Mouse (Mus musculus): ENCODE results near the gene Ykt6. TPM values are rescaled to one million over a fixed set of nuclear protein-coding genes. Genes with fewer than 3 reads are reported as not detected.

Gene Ykt6
- total RNA-seq (2012; rRNA removed) (83.9 and 89.5 TPM in 2 replicates), polyA plus RNA-seq (2012; ENCODE audit: insufficient read depth in 1 of 2, insufficient read length in 2 of 2, low read depth in 1 of 2, low replicate concordance in 2 of 2, missing spikeins in 1 of 2) (10 to 100 TPM; 76.5 to 98.1 TPM)

DNA sequence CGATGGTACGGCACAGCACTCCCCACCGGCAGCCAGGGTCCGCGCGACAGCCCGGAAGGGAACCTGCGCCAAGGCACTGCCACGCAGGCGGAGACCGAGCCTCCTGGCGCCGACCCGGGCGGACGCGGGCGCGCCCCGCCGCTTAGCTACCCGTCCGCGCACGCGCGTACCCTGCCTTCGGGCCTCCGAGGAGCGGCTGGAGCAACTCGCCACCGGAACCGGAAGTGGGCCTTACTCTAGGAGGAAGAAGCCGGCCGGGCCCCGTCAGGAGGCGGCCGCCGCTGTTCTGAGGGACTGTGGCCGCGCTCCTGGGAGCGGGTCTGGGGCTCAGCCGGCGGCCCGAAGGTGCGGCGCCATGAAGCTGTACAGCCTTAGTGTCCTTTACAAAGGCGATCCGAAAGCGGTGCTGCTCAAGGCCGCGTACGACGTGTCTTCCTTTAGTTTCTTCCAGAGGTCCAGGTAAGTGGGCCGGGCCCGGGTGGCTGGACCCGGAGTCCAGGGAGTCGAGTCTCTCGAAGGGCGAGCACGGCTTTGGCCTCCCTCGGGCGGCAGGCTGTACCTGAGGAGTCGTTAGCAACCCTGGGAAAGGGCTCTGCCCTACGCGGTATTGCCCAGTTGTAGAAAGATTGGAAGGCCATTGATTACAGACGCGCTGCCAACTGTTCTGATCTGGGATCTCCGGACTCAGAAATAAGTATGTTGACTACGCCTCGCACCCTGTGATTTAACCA, at the start of gene Ykt6:
Ykt6 (plus strand) TSS at position 148 of the 731 bp plus-strand sequence.
- TF ChIP-seq UBTF (IDR thresholded peaks at IDR 0.05; ENCODE audit: borderline replicate concordance, insufficient read depth, low read depth, low read length) (no peak), NRF1 (IDR thresholded peaks at IDR 0.05; ENCODE audit: insufficient read depth, low read depth, low read length, poor library complexity, severe bottlenecking) (peak; percentile 78), JUND (IDR thresholded peaks at IDR 0.05; ENCODE audit: low read depth, low read length) (no peak), RCOR1 (IDR thresholded peaks at IDR 0.05; ENCODE audit: low read depth, low read length) (peak; percentile 27; the same call in 1 of the 2 replicates), POLR2AphosphoS5 (IDR thresholded peaks at IDR 0.05; ENCODE audit: borderline replicate concordance, low read depth, low read length) (no peak), ZKSCAN1 (IDR thresholded peaks at IDR 0.05; ENCODE audit: low read depth, low read length) (no peak), TBP (IDR thresholded peaks at IDR 0.05; ENCODE audit: low read depth, low read length) (0 out of 2 replicates have a peak, but pooled peaks have one; percentile 26), CHD1 (IDR thresholded peaks at IDR 0.05; ENCODE audit: low read depth, low read length) (peak; percentile 65; the same call in 1 of the 2 replicates), NELFE (IDR thresholded peaks at IDR 0.05; ENCODE audit: low read depth, low read length) (peak; percentile 96), RAD21 (IDR thresholded peaks at IDR 0.05; ENCODE audit: low read depth, low read length) (no peak), ETS1 (IDR thresholded peaks at IDR 0.05; ENCODE audit: low read depth, low read length) (peak; percentile 41), ELF1 (IDR thresholded peaks at IDR 0.05; ENCODE audit: low read depth, low read length) (peak; percentile 93), SMC3 (IDR thresholded peaks at IDR 0.05; ENCODE audit: low read depth, low read length) (no peak), MAZ (IDR thresholded peaks at IDR 0.05; ENCODE audit: low read depth, low read length) (no peak), MYB (IDR thresholded peaks at IDR 0.05; ENCODE audit: low read depth, low read length) (no peak), TCF12 (IDR thresholded peaks at IDR 0.05; ENCODE audit: low read depth, low read length) (peak; percentile 53), MYC (IDR thresholded peaks at IDR 0.05; ENCODE audit: low read depth, low read length) (no peak), POLR2A (IDR thresholded peaks at IDR 0.05; ENCODE audit: control insufficient read depth in 1 of 2, insufficient read depth in 1 of 2, low read depth in 1 of 2, low read length in 2 of 2, poor library complexity in 1 of 2) (peak; percentile 94 to 98), USF2 (IDR thresholded peaks at IDR 0.05; ENCODE audit: borderline replicate concordance in 1 of 2, insufficient read depth in 1 of 2, low read depth in 1 of 2, low read length in 2 of 2) (no peak), POLR2AphosphoS2 (IDR thresholded peaks at IDR 0.05; ENCODE audit: low read length) (peak; percentile 88; the same call in 1 of the 2 replicates), MAFK (IDR thresholded peaks at IDR 0.05; ENCODE audit: borderline replicate concordance, low read depth, low read length) (no peak), EP300 (IDR thresholded peaks at IDR 0.05; ENCODE audit: low read depth in 1 of 2, low read length in 2 of 2) (no peak), GABPA (IDR thresholded peaks at IDR 0.05; ENCODE audit: low read depth, low read length) (no peak), CTCF (IDR thresholded peaks at IDR 0.05 in 2 of 3, conservative IDR thresholded peaks at IDR 0.05 in 1 of 3; ENCODE audit: control insufficient read depth in 1 of 3, insufficient read depth in 1 of 3, low read depth in 2 of 3, low read length in 3 of 3, poor library complexity in 1 of 3, severe bottlenecking in 1 of 3) (no peak), ZMIZ1 (IDR thresholded peaks at IDR 0.05; ENCODE audit: low read depth, low read length) (peak; percentile 94), CHD2 (IDR thresholded peaks at IDR 0.05; ENCODE audit: low read length) (no peak), HCFC1 (IDR thresholded peaks at IDR 0.05; ENCODE audit: low read depth, low read length) (peak; percentile 86), USF1 (IDR thresholded peaks at IDR 0.05; ENCODE audit: low read depth, low read length) (0 out of 2 replicates have a peak, but pooled peaks have one; percentile 10), TAL1 (IDR thresholded peaks at IDR 0.05; ENCODE audit: low read length) (no peak), SIN3A (IDR thresholded peaks at IDR 0.05; ENCODE audit: low read length) (peak; percentile 86; the same call in 1 of the 2 replicates), ZNF384 (IDR thresholded peaks at IDR 0.05; ENCODE audit: low read depth, low read length) (no peak), E2F4 (IDR thresholded peaks at IDR 0.05; ENCODE audit: borderline replicate concordance, low read depth, low read length) (no peak), MEF2A (IDR thresholded peaks at IDR 0.05; ENCODE audit: extremely low read depth, insufficient replicate concordance, low read depth, low read length, poor library complexity, severe bottlenecking) (no peak), MXI1 (IDR thresholded peaks at IDR 0.05; ENCODE audit: low read depth, low read length) (0 out of 2 replicates have a peak, but pooled peaks have one; percentile 25), MAX (IDR thresholded peaks at IDR 0.05; ENCODE audit: low read length) (no peak)
- peak within 1 kb of the TSS; percentile 79 for H3K27ac ChIP-seq (ENCODE audit: control insufficient read depth, low read depth, low read length)
- peaks cover 7% of the 10 kb centered on the region in 2 experiments for H3K36me3 ChIP-seq (ENCODE audit: control insufficient read depth in 1 of 2, insufficient read depth in 2 of 2, low read length in 2 of 2)
- DNase-seq (ENCODE audit: low read depth, low spot score): peak; percentile 98
- H3K4me3 ChIP-seq (ENCODE audit: control insufficient read depth in 1 of 2, insufficient read depth in 1 of 2, low read depth in 2 of 2, low read length in 2 of 2): peak within 1 kb of the TSS; percentile 79 to 81
- H3K4me1 ChIP-seq (ENCODE audit: control insufficient read depth in 1 of 2, insufficient read depth in 2 of 2, low read length in 2 of 2): peaks cover under 1 to 16% of the 10 kb centered on the region in 2 experiments; a peak in 3 of 4 replicates
- no peaks in the 10 kb centered on the region for H3K9me3 ChIP-seq (replicated peaks; ENCODE audit: insufficient read depth, low read length)
- peaks cover 27% of the 10 kb centered on the region for H3K79me2 ChIP-seq (ENCODE audit: control insufficient read depth, insufficient read depth, low read length, poor library complexity)
- no peaks in the 10 kb centered on the region for H3K27me3 ChIP-seq (ENCODE audit: control insufficient read depth in 1 of 2, insufficient read depth in 2 of 2, low read length in 2 of 2)
- peak within 1 kb of the TSS; percentile 88 for H3K9ac ChIP-seq (ENCODE audit: control insufficient read depth, low read depth, low read length, poor library complexity, severe bottlenecking)

Measured in MEL (cell line).